8 mouse cellular contexts compared by ENCODE assay signal in the genomic region with DNA sequence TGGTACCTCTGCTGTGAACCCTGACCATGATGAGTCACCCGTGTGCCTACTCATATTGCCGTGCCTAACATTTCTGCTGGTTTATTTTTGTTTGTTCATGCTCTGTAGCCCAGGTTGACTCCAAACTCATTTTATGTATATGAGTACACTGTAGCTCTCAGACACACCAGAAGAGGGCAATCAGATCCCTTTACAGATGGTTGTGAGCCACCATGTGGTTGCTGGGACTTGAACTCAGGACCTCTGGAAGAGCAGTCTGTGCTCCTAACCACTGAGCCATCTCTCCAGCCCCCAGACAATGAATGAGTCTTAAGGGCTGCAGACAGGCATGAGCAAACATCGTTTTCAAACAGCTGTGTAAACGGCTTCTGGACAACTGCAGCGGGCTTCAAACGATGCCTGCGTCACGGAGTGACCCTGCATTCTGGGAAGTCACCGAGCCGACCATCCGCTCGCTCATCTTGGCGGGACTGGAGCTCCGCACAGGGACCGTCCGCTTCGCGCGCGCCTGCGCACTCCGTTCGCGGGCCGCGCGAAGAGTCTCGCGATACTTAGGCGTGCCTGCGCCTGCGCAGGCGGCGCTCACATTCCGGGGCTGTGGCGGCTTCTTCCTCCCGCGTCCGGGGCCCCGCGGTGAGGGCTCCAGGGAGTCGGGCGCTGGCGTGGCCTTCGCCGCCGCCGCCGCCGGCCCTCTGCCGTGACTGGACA. TPM values are rescaled to one million over a fixed set of nuclear protein-coding genes. Genes with fewer than 3 reads are reported as not detected.
DNase-seq lines count a peak whose midpoint lies in the region; ATAC-seq and TF ChIP-seq lines count a peak whose summit lies in the region.

A gene (plus strand): TSS at position 590 of the 708 bp plus-strand sequence.

- H3K79me2 ChIP-seq in MEL (ENCODE audit: control insufficient read depth, insufficient read depth, low read length, poor library complexity): peaks cover 43% of the 10 kb centered on the region

- no peaks in the 10 kb centered on the region for H3K9me3 ChIP-seq in MEL (replicated peaks; ENCODE audit: insufficient read depth, low read length)
- no peaks in the 10 kb centered on the region for H3K9me3 ChIP-seq in lung, embryonic 16.5 days (ENCODE audit: control insufficient read depth, low read length)

- H3K4me2 ChIP-seq in lung, embryonic 16.5 days (ENCODE audit: low read depth, low read length): peak within 1 kb of the TSS; percentile 75

- peak within 1 kb of the TSS; percentile 99 for H3K9ac ChIP-seq in MEL (ENCODE audit: control insufficient read depth, low read depth, low read length, poor library complexity, severe bottlenecking)
- peak within 1 kb of the TSS; percentile 100 for H3K9ac ChIP-seq in lung, embryonic 16.5 days (ENCODE audit: low read length)

- peaks cover 4 to 28% of the 10 kb centered on the region in 2 experiments for H3K4me1 ChIP-seq in MEL (ENCODE audit: control insufficient read depth in 1 of 2, insufficient read depth in 2 of 2, low read length in 2 of 2)
- peaks cover 5% of the 10 kb centered on the region; the same call in 1 of the 2 replicates for H3K4me1 ChIP-seq in cerebellum, adult 2 months (ENCODE audit: control insufficient read depth, insufficient read depth, low read length)
- peaks cover 13% of the 10 kb centered on the region for H3K4me1 ChIP-seq in lung, embryonic 16.5 days (replicated peaks; ENCODE audit: control insufficient read depth, insufficient read depth, low read length)

- peak in 1 of 3 experiments; percentile 17; a peak in 1 of 6 replicates for TF ChIP-seq CTCF in MEL (IDR thresholded peaks at IDR 0.05 in 2 of 3, conservative IDR thresholded peaks at IDR 0.05 in 1 of 3; ENCODE audit: control insufficient read depth in 1 of 3, insufficient read depth in 1 of 3, low read depth in 2 of 3, low read length in 3 of 3, poor library complexity in 1 of 3, severe bottlenecking in 1 of 3)
- TF ChIP-seq CTCF in cerebellum, adult 2 months (IDR thresholded peaks at IDR 0.05; ENCODE audit: borderline replicate concordance, insufficient read depth, low read depth, low read length): no peak

- ATAC-seq in hematopoietic stem cell, adult 5-6 weeks (replicated peaks in 1 of 2; ENCODE audit: insufficient read depth in 1 of 2, low FRiP score in 2 of 2, low TSS enrichment in 1 of 2, low read depth in 1 of 2, poor library complexity in 2 of 2, severe bottlenecking in 2 of 2): peak; percentile 94 to 96
- ATAC-seq in lung, embryonic 16.5 days (ENCODE audit: low read depth): peak; percentile 99

- peak; percentile 94 for DNase-seq in MEL (ENCODE audit: low read depth, low spot score)
- DNase-seq in cerebellum, adult 2 months: peak; percentile 91 to 93
- peak; percentile 98 for DNase-seq in forelimb bud, embryonic 11.5 days (ENCODE audit: low read depth, low spot score)
- peak; percentile 59 for DNase-seq in layer of hippocampus, adult 9-10 months (ENCODE audit: low spot score)
- DNase-seq in ovary, postnatal 10 days (ENCODE audit: low spot score): peak; percentile 79
- DNase-seq in thymus, postnatal 10 days (ENCODE audit: low spot score in 2 of 2): peak; percentile 82 to 90

- no peak for TF ChIP-seq EP300 in MEL (IDR thresholded peaks at IDR 0.05; ENCODE audit: low read depth in 1 of 2, low read length in 2 of 2)

- peak; percentile 90 to 99 for TF ChIP-seq POLR2A in MEL (IDR thresholded peaks at IDR 0.05; ENCODE audit: control insufficient read depth in 1 of 2, insufficient read depth in 1 of 2, low read depth in 1 of 2, low read length in 2 of 2, poor library complexity in 1 of 2)
- TF ChIP-seq POLR2A in cerebellum, adult 2 months (IDR thresholded peaks at IDR 0.05; ENCODE audit: borderline replicate concordance, insufficient read depth, low read length): peak; percentile 100

- peak within 1 kb of the TSS; percentile 93 to 96 for H3K4me3 ChIP-seq in MEL (ENCODE audit: control insufficient read depth in 1 of 2, insufficient read depth in 1 of 2, low read depth in 2 of 2, low read length in 2 of 2)
- H3K4me3 ChIP-seq in cerebellum, adult 2 months (replicated peaks; ENCODE audit: insufficient read depth, low read depth, low read length): peak within 1 kb of the TSS; percentile 68
- H3K4me3 ChIP-seq in lung, embryonic 16.5 days (ENCODE audit: low read length): peak within 1 kb of the TSS; percentile 99

- 2% methylated on average over 47 of the region's 51 CpGs for WGBS in cerebellum, adult 2 months
- under 1% methylated on average over 48 of the region's 51 CpGs for WGBS in lung, embryonic 16.5 days

- peaks cover 5 to 26% of the 10 kb centered on the region in 2 experiments for H3K36me3 ChIP-seq in MEL (ENCODE audit: control insufficient read depth in 1 of 2, insufficient read depth in 2 of 2, low read length in 2 of 2)
- no peaks in the 10 kb centered on the region for H3K36me3 ChIP-seq in lung, embryonic 16.5 days (ENCODE audit: control insufficient read depth, insufficient read depth, low read length)

- H3K27me3 ChIP-seq in MEL (ENCODE audit: control insufficient read depth in 1 of 2, insufficient read depth in 2 of 2, low read length in 2 of 2): no peaks in the 10 kb centered on the region
- H3K27me3 ChIP-seq in cerebellum, adult 2 months (ENCODE audit: control insufficient read depth, insufficient read depth, low read length): no peaks in the 10 kb centered on the region
- no peaks in the 10 kb centered on the region for H3K27me3 ChIP-seq in lung, embryonic 16.5 days (ENCODE audit: control insufficient read depth, insufficient read depth, low read depth, low read length)

- TF ChIP-seq RAD21 in MEL (IDR thresholded peaks at IDR 0.05; ENCODE audit: low read depth, low read length): no peak

- peak within 1 kb of the TSS; percentile 84 for H3K27ac ChIP-seq in MEL (ENCODE audit: control insufficient read depth, low read depth, low read length)
- peak within 1 kb of the TSS; percentile 60 for H3K27ac ChIP-seq in cerebellum, adult 2 months (ENCODE audit: insufficient read depth, low read length)
- H3K27ac ChIP-seq in lung, embryonic 16.5 days (ENCODE audit: low read length): peak within 1 kb of the TSS; percentile 98

TF ChIP-seq in MEL, 35 proteins besides CTCF, POLR2A, EP300 and RAD21:
- TF ChIP-seq E2F4 (IDR thresholded peaks at IDR 0.05; ENCODE audit: borderline replicate concordance, low read depth, low read length) (peak; percentile 96), TCF12 (IDR thresholded peaks at IDR 0.05; ENCODE audit: low read depth, low read length) (peak; percentile 82), JUND (IDR thresholded peaks at IDR 0.05; ENCODE audit: low read depth, low read length) (no peak), ZMIZ1 (IDR thresholded peaks at IDR 0.05; ENCODE audit: low read depth, low read length) (peak; percentile 92), POLR2AphosphoS5 (IDR thresholded peaks at IDR 0.05; ENCODE audit: borderline replicate concordance, low read depth, low read length) (peak; percentile 53; the same call in 1 of the 2 replicates), TAL1 (IDR thresholded peaks at IDR 0.05; ENCODE audit: low read length) (no peak), MYC (IDR thresholded peaks at IDR 0.05; ENCODE audit: low read depth, low read length) (peak; percentile 81; the same call in 1 of the 2 replicates), UBTF (IDR thresholded peaks at IDR 0.05; ENCODE audit: borderline replicate concordance, insufficient read depth, low read depth, low read length) (no peak; the same call in 1 of the 2 replicates), NRF1 (IDR thresholded peaks at IDR 0.05; ENCODE audit: insufficient read depth, low read depth, low read length, poor library complexity, severe bottlenecking) (peak; percentile 95), CHD1 (IDR thresholded peaks at IDR 0.05; ENCODE audit: low read depth, low read length) (no peak), SIN3A (IDR thresholded peaks at IDR 0.05; ENCODE audit: low read length) (peak; percentile 44; the same call in 1 of the 2 replicates), GATA1 (IDR thresholded peaks at IDR 0.05; ENCODE audit: low read depth, low read length) (no peak), USF1 (IDR thresholded peaks at IDR 0.05; ENCODE audit: low read depth, low read length) (no peak), HCFC1 (IDR thresholded peaks at IDR 0.05; ENCODE audit: low read depth, low read length) (peak; percentile 82), MYB (IDR thresholded peaks at IDR 0.05; ENCODE audit: low read depth, low read length) (no peak), MAX (IDR thresholded peaks at IDR 0.05; ENCODE audit: low read length) (no peak; the same call in 1 of the 2 replicates), MXI1 (IDR thresholded peaks at IDR 0.05; ENCODE audit: low read depth, low read length) (no peak), POLR2AphosphoS2 (IDR thresholded peaks at IDR 0.05; ENCODE audit: low read length) (peak; percentile 98), ELF1 (IDR thresholded peaks at IDR 0.05; ENCODE audit: low read depth, low read length) (peak; percentile 63; the same call in 1 of the 2 replicates), ZKSCAN1 (IDR thresholded peaks at IDR 0.05; ENCODE audit: low read depth, low read length) (no peak), CHD2 (IDR thresholded peaks at IDR 0.05; ENCODE audit: low read length) (peak; percentile 97), NELFE (IDR thresholded peaks at IDR 0.05; ENCODE audit: low read depth, low read length) (peak; percentile 98), KAT2A (conservative IDR thresholded peaks at IDR 0.05; ENCODE audit: low read depth, low read length) (no peak; the same call in 1 of the 2 replicates), USF2 (IDR thresholded peaks at IDR 0.05; ENCODE audit: borderline replicate concordance in 1 of 2, insufficient read depth in 1 of 2, low read depth in 1 of 2, low read length in 2 of 2) (no peak), BHLHE40 (IDR thresholded peaks at IDR 0.05; ENCODE audit: borderline replicate concordance, low read depth, low read length) (no peak), TBP (IDR thresholded peaks at IDR 0.05; ENCODE audit: low read depth, low read length) (peak; percentile 86)

RNA-seq across cellular contexts. Expression of the gene that starts here (rescaled TPM):
- total RNA-seq in MEL (2012; rRNA removed): 16.2 and 20.4 TPM in 2 replicates
- polyA plus RNA-seq in MEL (2012; ENCODE audit: insufficient read depth in 1 of 2, insufficient read length in 2 of 2, low read depth in 1 of 2, low replicate concordance in 2 of 2, missing spikeins in 1 of 2): 100 to 1,000 TPM in 1 of 2 experiments, 10 to 100 TPM in 1; 30.0 to 145 TPM
- 63.4 and 72.9 TPM in 2 replicates for polyA plus RNA-seq in cerebellum, adult 2 months (2012; rRNA removed)
- 42.1 and 47.4 TPM in 2 replicates for total RNA-seq in hematopoietic stem cell, adult 5-6 weeks (2017)
- 60.2 and 61.1 TPM in 2 replicates for polyA plus RNA-seq in lung, embryonic 16.5 days (2015; fragmentation: Nextera tagmentation; extraction: Ambion mirVana)

Comparison
In these comparisons a context has a peak if more than half of its experiments do, and no peak if none do; other contexts are left out.
1. Peak in every context shown above with its lines: DNase-seq, ATAC-seq, H3K4me3 ChIP-seq and H3K27ac ChIP-seq.